In genomic region chr1:150943601-150944000, GRCm38 (mm10) we compare ENCODE assay signal across 25 mouse cellular contexts.
"Had no signal": no experiment of that assay in that cellular context is flagged by ENCODE, and none has a peak within 500 bp of the region (broad histone marks: within the 10 kb centered on the region; RNA-seq: fewer than 3 reads in every experiment).

No protein-coding gene starts in this region.

- H3K9ac ChIP-seq: heart, embryonic 13.5 days; heart, embryonic 15.5 days; hindbrain, embryonic 13.5 days; hindbrain, embryonic 15.5 days; kidney, embryonic 15.5 days; limb, embryonic 13.5 days; limb, embryonic 15.5 days; liver, embryonic 12.5 days had no signal

- DNase-seq: gastrocnemius, postnatal 14 days; gastrocnemius, postnatal 36 days; heart, adult 2 months; heart, postnatal 14 days; heart, postnatal 36 days; kidney, adult 11 months; kidney, adult 2 months; kidney, adult 9 months; kidney, postnatal 14 days; kidney, postnatal 36 days; layer of hippocampus, adult 9-11 months; layer of hippocampus, postnatal 36 days; left cerebral cortex, postnatal 4 days had no signal

- H3K27ac ChIP-seq: heart, adult 2 months; heart, embryonic 13.5 days; heart, embryonic 15.5 days; hindbrain, embryonic 13.5 days; hindbrain, embryonic 15.5 days; hindbrain, postnatal 0 days; kidney, embryonic 15.5 days; kidney, postnatal 0 days; limb, embryonic 13.5 days; limb, embryonic 15.5 days; liver, embryonic 12.5 days had no signal

- H3K4me3 ChIP-seq: heart, adult 2 months; heart, embryonic 13.5 days; heart, embryonic 15.5 days; hindbrain, embryonic 13.5 days; hindbrain, embryonic 15.5 days; kidney, embryonic 15.5 days; limb, embryonic 13.5 days; limb, embryonic 15.5 days; liver, embryonic 12.5 days had no signal

- H3K4me1 ChIP-seq: hindbrain, embryonic 13.5 days; hindbrain, embryonic 15.5 days; liver, embryonic 12.5 days had no signal

- H3K36me3 ChIP-seq: heart, embryonic 13.5 days; heart, embryonic 15.5 days; hindbrain, embryonic 13.5 days; hindbrain, embryonic 15.5 days; kidney, embryonic 15.5 days; limb, embryonic 13.5 days; limb, embryonic 15.5 days; liver, embryonic 12.5 days had no signal

- H3K27me3 ChIP-seq: heart, embryonic 13.5 days; heart, embryonic 15.5 days; hindbrain, embryonic 13.5 days; hindbrain, embryonic 15.5 days; kidney, embryonic 15.5 days; limb, embryonic 13.5 days; limb, embryonic 15.5 days; liver, embryonic 12.5 days had no signal

- H3K9me3 ChIP-seq: heart, embryonic 13.5 days; heart, embryonic 15.5 days; hindbrain, embryonic 15.5 days; kidney, embryonic 15.5 days; limb, embryonic 13.5 days; limb, embryonic 15.5 days; liver, embryonic 12.5 days had no signal

- H3K4me2 ChIP-seq: heart, embryonic 11.5 days; heart, embryonic 13.5 days; heart, embryonic 15.5 days; hindbrain, embryonic 13.5 days; hindbrain, embryonic 15.5 days; kidney, embryonic 15.5 days; limb, embryonic 13.5 days; limb, embryonic 15.5 days; liver, embryonic 12.5 days had no signal

- ATAC-seq: hindbrain, postnatal 0 days; intestine, embryonic 16.5 days; liver, embryonic 12.5 days had no signal
